Mouse (Mus musculus) G1E (cell line): ENCODE results near the gene Fam177a. TPM values are rescaled to one million over a fixed set of nuclear protein-coding genes. Genes with fewer than 3 reads are reported as not detected.
A peak's percentile ranks its signal among the peaks of the same experiment; 100 is the strongest.
"Not testable (repeated sequence)": the region's sequence is repeated elsewhere in the genome, so short reads cannot be mapped to it uniquely, and the experiment has no call there.

Source experiments
- ATAC-seq: 2 replicates; pipeline ENCODE4 v1.8.0; 2016; ENCODE audit warnings: mild to moderate bottlenecking; ENCODE audit not compliant: insufficient number of reproducible peaks, poor library complexity, low FRiP score, severe bottlenecking; ENCODE audit errors: extremely low read depth
- DNase-seq: peaks from one replicate; pipeline ENCODE4 v3.0.0; 2012; ENCODE audit warnings: low spot score
- H3K27me3 ChIP-seq: 2 replicates; pipeline ENCODE4 v1.6.1; 2012; ENCODE audit warnings: mild to moderate bottlenecking, low read length, inconsistent platforms; ENCODE audit not compliant: insufficient read depth
- H3K36me3 ChIP-seq: replicated peaks from 2 replicates; pipeline ENCODE3; 2012; ENCODE audit warnings: mild to moderate bottlenecking, inconsistent platforms
- H3K4me1 ChIP-seq: 2 replicates; pipeline ENCODE4 v1.6.1; 2012; ENCODE audit warnings: low read depth, low read length, inconsistent platforms, mixed read lengths; ENCODE audit not compliant: insufficient read depth
- H3K4me3 ChIP-seq: 2 replicates; pipeline ENCODE4 v1.5.1; 2012; ENCODE audit warnings: low read depth, mild to moderate bottlenecking, inconsistent platforms, low read length, moderate library complexity, mixed read lengths
- H3K9me3 ChIP-seq: replicated peaks from 2 replicates; pipeline ENCODE4 v1.6.1; 2012; ENCODE audit warnings: inconsistent platforms
- polyA plus RNA-seq: library from polyadenylated mRNA; stranded (reverse); fragments of >175 nt; gene quantifications from 2 replicates; pipeline ENCODE4 v1.2.3, GENCODE M21; 2012
- total RNA-seq, 2 experiments: library from RNA; stranded (forward) in 1 of 2; stranded (reverse) in 1 of 2; fragments of 200-1000 nt in 1 of 2; fragments of >200 nt in 1 of 2; fragmentation: Nextera tagmentation in 1 of 2; gene quantifications; 2 replicates each; pipeline ENCODE4 v1.2.3; 2014 to 2017

Fam177a gene
- total and polyA plus RNA-seq, 3 experiments = 6.9 to 26.1 (median 7.4) TPM

- not testable (repeated sequence) for H3K27me3 ChIP-seq, H3K36me3 ChIP-seq, DNase-seq, H3K4me3 ChIP-seq, H3K4me1 ChIP-seq, H3K9me3 ChIP-seq
- ATAC-seq = peak; percentile 95
Measured at GRCm38 (mm10) chr12:55154559-55155448, 30.5 kb downstream of the Fam177a start, which contains the start of gene Srp54b. Gene Srp54b (plus strand): TSS chr12:55155104.

- 0 out of 2 replicates have a peak, but pooled peaks have one; percentile 0 for ATAC-seq
- H3K4me3 ChIP-seq, DNase-seq, H3K27me3 ChIP-seq, H3K4me1 ChIP-seq, H3K36me3 ChIP-seq, H3K9me3 ChIP-seq: not testable (repeated sequence)
Measured at GRCm38 (mm10) chr12:55155449-55155783, 31.1 kb downstream of the Fam177a start.

DNA sequence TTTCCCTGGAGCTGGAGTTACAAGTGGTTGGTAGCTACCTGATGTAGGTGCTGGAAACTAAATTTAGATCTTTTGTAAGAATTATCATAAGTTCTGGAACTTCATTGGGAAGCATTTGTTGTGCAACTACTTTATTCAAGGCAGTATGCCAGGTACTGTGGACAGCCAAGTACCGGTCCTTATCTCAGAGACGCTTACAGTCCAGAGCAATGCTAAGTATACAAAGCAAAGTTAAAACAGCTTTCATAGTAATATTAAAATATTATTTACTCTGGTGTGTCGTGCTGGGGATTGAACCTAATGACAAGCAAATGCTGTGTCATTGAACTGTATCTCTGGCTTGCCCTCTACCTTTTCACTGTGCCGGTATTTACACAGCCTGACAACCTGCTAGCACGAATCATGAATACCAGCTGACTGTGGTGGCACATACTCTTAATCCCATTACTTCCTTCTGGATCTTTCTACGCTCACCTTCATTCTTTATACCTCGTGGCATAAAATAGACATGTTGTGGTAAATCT lies 42.8 kb downstream of the Fam177a start:
- not testable (repeated sequence) for H3K36me3 ChIP-seq, H3K4me3 ChIP-seq, H3K9me3 ChIP-seq, DNase-seq, H3K27me3 ChIP-seq, ATAC-seq, H3K4me1 ChIP-seq

DNA sequence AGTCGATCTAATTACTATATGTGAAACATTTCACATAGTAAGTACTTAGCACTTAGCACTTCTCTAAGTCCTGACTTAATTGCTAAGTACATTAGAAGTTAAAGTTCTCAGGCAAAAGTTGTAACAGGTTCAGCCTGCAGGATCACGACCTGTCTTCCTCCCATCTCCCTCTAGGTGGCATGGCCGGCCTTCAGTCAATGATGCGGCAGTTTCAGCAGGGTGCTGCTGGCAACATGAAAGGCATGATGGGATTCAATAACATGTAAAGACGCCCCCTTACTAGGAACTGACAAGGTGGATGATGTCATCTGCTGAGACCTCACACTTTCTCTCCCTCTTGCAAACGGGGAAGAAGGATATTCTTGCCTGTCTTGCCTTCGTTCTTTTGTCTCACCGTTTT lies 63.4 kb downstream of the Fam177a start:
- peak; percentile 71 for ATAC-seq

GRCm38 (mm10) chr12:55189127-55189526 lies 64.9 kb downstream of the Fam177a start:
- H3K4me3 ChIP-seq, H3K4me1 ChIP-seq, ATAC-seq, H3K27me3 ChIP-seq, H3K9me3 ChIP-seq, H3K36me3 ChIP-seq, DNase-seq: not testable (repeated sequence)

More for the DNA sequence above, 63.4 kb downstream of the Fam177a start:
- not testable (repeated sequence) for DNase-seq, H3K27me3 ChIP-seq, H3K4me3 ChIP-seq, H3K9me3 ChIP-seq, H3K4me1 ChIP-seq, H3K36me3 ChIP-seq

Other genes with a start within 250 kb of the Fam177a start
- not detected in 2 replicates for gene Gm20403, start 137.9 kb upstream of the Fam177a start, total RNA-seq (2014; fragmentation: Nextera tagmentation)
- gene Gm20403, start 137.9 kb upstream of the Fam177a start, total RNA-seq (2017) = not detected in 2 replicates
- 0.46 and 0.79 TPM in 2 replicates for gene Gm20403, start 137.9 kb upstream of the Fam177a start, polyA plus RNA-seq
- 343 and 370 TPM in 2 replicates for gene Baz1a, start 110.1 kb upstream of the Fam177a start, total RNA-seq (2014; fragmentation: Nextera tagmentation)
- 138 and 174 TPM in 2 replicates for gene Baz1a, start 110.1 kb upstream of the Fam177a start, total RNA-seq (2017)
- gene Baz1a, start 110.1 kb upstream of the Fam177a start, polyA plus RNA-seq = 34.1 and 35.2 TPM in 2 replicates
- gene 2700097O09Rik, start 44.4 kb upstream of the Fam177a start, total RNA-seq (2014; fragmentation: Nextera tagmentation) = 46.5 and 53.1 TPM in 2 replicates
- 42.5 and 42.8 TPM in 2 replicates for gene 2700097O09Rik, start 44.4 kb upstream of the Fam177a start, total RNA-seq (2017)
- 1.5 and 1.7 TPM in 2 replicates for gene 2700097O09Rik, start 44.4 kb upstream of the Fam177a start, polyA plus RNA-seq
- 287 and 299 TPM in 2 replicates for gene Srp54a, start 44.2 kb upstream of the Fam177a start, total RNA-seq (2014; fragmentation: Nextera tagmentation)
- 279 and 303 TPM in 2 replicates for gene Srp54a, start 44.2 kb upstream of the Fam177a start, total RNA-seq (2017)
- 67.6 and 70.2 TPM in 2 replicates for gene Srp54a, start 44.2 kb upstream of the Fam177a start, polyA plus RNA-seq
- 128 and 152 TPM in 2 replicates for gene Srp54b, start 30.6 kb downstream of the Fam177a start, total RNA-seq (2014; fragmentation: Nextera tagmentation)
- gene Srp54b, start 30.6 kb downstream of the Fam177a start, total RNA-seq (2017) = 217 and 252 TPM in 2 replicates
- gene Srp54b, start 30.6 kb downstream of the Fam177a start, polyA plus RNA-seq = 133 and 152 TPM in 2 replicates
- 19.1 and 22.5 TPM in 2 replicates for gene 1700047I17Rik2, start 75.1 kb downstream of the Fam177a start, total RNA-seq (2014; fragmentation: Nextera tagmentation)
- gene 1700047I17Rik2, start 75.1 kb downstream of the Fam177a start, total RNA-seq (2017) = not detected in 2 replicates
- gene 1700047I17Rik2, start 75.1 kb downstream of the Fam177a start, polyA plus RNA-seq = not detected in 2 replicates
- gene Srp54c, start 105.7 kb downstream of the Fam177a start, total RNA-seq (2014; fragmentation: Nextera tagmentation) = 102 and 121 TPM in 2 replicates
- 138 and 154 TPM in 2 replicates for gene Srp54c, start 105.7 kb downstream of the Fam177a start, total RNA-seq (2017)
- gene Srp54c, start 105.7 kb downstream of the Fam177a start, polyA plus RNA-seq = 1.5 and 2.3 TPM in 2 replicates
- 50.0 and 52.7 TPM in 2 replicates for gene 1110008L16Rik, start 175.1 kb downstream of the Fam177a start, total RNA-seq (2014; fragmentation: Nextera tagmentation)
- gene 1110008L16Rik, start 175.1 kb downstream of the Fam177a start, total RNA-seq (2017) = 38.5 and 40.4 TPM in 2 replicates
- 3.0 and 4.0 TPM in 2 replicates for gene 1110008L16Rik, start 175.1 kb downstream of the Fam177a start, polyA plus RNA-seq
- gene Ppp2r3c, start 178.5 kb downstream of the Fam177a start, total RNA-seq (2014; fragmentation: Nextera tagmentation) = 52.3 and 59.3 TPM in 2 replicates
- 35.7 and 39.2 TPM in 2 replicates for gene Ppp2r3c, start 178.5 kb downstream of the Fam177a start, total RNA-seq (2017)
- 1.2 and 1.6 TPM in 2 replicates for gene Ppp2r3c, start 178.5 kb downstream of the Fam177a start, polyA plus RNA-seq